Mouse (Mus musculus) heart, postnatal 0 days (tissue): ENCODE results near the gene Epb41.

Experiments used
- CTCF ChIP-seq: IDR thresholded peaks from 2 replicates; pipeline ENCODE4 v1.5.1; 2016; ENCODE audit warnings: antibody characterized with exemption, control low read depth, low read depth
- EP300 ChIP-seq: IDR thresholded peaks from 2 replicates; pipeline ENCODE4 v1.6.1; 2016; ENCODE audit warnings: antibody characterized with exemption, low read depth

- no peak for TF ChIP-seq CTCF
- TF ChIP-seq EP300 = no peak
These were observed 14.9 kb downstream of the Epb41 start for GRCm38 (mm10) chr4:132060040-132060832.
